8 mouse cellular contexts compared by ENCODE assay signal in the genomic region with DNA sequence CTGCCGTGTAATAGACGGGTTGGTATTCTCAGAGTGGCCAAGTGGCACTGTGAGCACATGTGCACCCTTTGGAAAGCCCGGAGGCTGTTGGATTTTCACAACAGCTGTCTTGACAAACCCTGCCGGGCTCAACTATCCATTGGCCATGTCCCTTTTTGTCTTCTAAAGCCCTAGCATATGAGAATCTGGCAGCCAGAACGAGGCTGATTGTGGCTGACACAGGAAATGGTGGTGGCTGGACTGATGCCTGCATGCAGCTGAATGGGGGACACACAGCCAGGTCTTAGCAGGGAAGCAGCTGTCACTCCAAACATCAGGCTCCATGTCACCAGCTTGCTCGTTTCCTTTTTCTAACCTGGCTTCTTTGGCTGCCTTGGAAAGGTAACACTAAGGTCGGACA. TPM values are rescaled to one million over a fixed set of nuclear protein-coding genes. Genes with fewer than 3 reads are reported as not detected.
DNase-seq lines count a peak whose midpoint lies in the region; ATAC-seq and TF ChIP-seq lines count a peak whose summit lies in the region.

No protein-coding gene starts in this region.

- TF ChIP-seq EP300 in heart, adult 2 months (IDR thresholded peaks at IDR 0.05; ENCODE audit: insufficient read depth, low read depth, low read length): 0 out of 2 replicates have a peak, but pooled peaks have one; percentile 11

- peaks cover 3% of the 10 kb centered on the region for H3K79me2 ChIP-seq in heart, adult 2 months (replicated peaks; ENCODE audit: control insufficient read depth, insufficient read depth, low read length)

- H3K4me2 ChIP-seq in kidney, embryonic 14.5 days (replicated peaks; ENCODE audit: low read depth, low read length): no peak overlapping the region
- H3K4me2 ChIP-seq in neural tube, embryonic 15.5 days: peak overlapping the region; percentile 85

- H3K4me3 ChIP-seq in kidney, embryonic 14.5 days (ENCODE audit: low read length): no peak overlapping the region
- no peak overlapping the region for H3K4me3 ChIP-seq in heart, adult 2 months
- no peak overlapping the region for H3K4me3 ChIP-seq in neural tube, embryonic 15.5 days (replicated peaks)

- TF ChIP-seq POLR2A in heart, adult 2 months (IDR thresholded peaks at IDR 0.05; ENCODE audit: insufficient read depth, low read depth, low read length): no peak

- 54% methylated on average over 7 of the region's 7 CpGs for WGBS in kidney, embryonic 14.5 days
- WGBS in heart, adult 2 months: 10% methylated on average over 7 of the region's 7 CpGs
- WGBS in neural tube, embryonic 15.5 days: 46% methylated on average over 7 of the region's 7 CpGs

- peaks cover 22% of the 10 kb centered on the region for H3K4me1 ChIP-seq in kidney, embryonic 14.5 days (ENCODE audit: control insufficient read depth, insufficient read depth, low read length)
- H3K4me1 ChIP-seq in heart, adult 2 months (ENCODE audit: control insufficient read depth, insufficient read depth, low read length): peaks cover 16% of the 10 kb centered on the region
- peaks cover 42% of the 10 kb centered on the region for H3K4me1 ChIP-seq in neural tube, embryonic 15.5 days

- no peak overlapping the region for H3K27ac ChIP-seq in kidney, embryonic 14.5 days (ENCODE audit: low read depth, low read length)
- peak overlapping the region; percentile 99 for H3K27ac ChIP-seq in heart, adult 2 months
- peak overlapping the region; percentile 98 for H3K27ac ChIP-seq in neural tube, embryonic 15.5 days (replicated peaks)

- intact Hi-C loops in heart, adult 2 months (cut with DNase I): no loop called here

- no peak overlapping the region for H3K9ac ChIP-seq in kidney, embryonic 14.5 days (ENCODE audit: low read depth, low read length)
- H3K9ac ChIP-seq in heart, adult 2 months (ENCODE audit: low read depth, low read length): no peak overlapping the region
- H3K9ac ChIP-seq in neural tube, embryonic 15.5 days (replicated peaks): no peak overlapping the region

- no peaks in the 10 kb centered on the region for H3K9me3 ChIP-seq in kidney, embryonic 14.5 days (ENCODE audit: control insufficient read depth, low read length)
- no peaks in the 10 kb centered on the region for H3K9me3 ChIP-seq in neural tube, embryonic 15.5 days (replicated peaks)

- peak; percentile 15 for DNase-seq in kidney, adult 11 months
- DNase-seq in adipocyte (ENCODE audit: low spot score): peak; percentile 47
- peak; percentile 70 to 71 for DNase-seq in heart, adult 2 months
- DNase-seq in kidney, postnatal 4 days: peak; percentile 50 to 61
- no peak for DNase-seq in right cerebral cortex, postnatal 14 days
- no peak for DNase-seq in urinary bladder, postnatal 36 days (ENCODE audit: low spot score in 2 of 2)

- no peaks in the 10 kb centered on the region for H3K27me3 ChIP-seq in kidney, embryonic 14.5 days (ENCODE audit: control insufficient read depth, insufficient read depth, low read length)
- H3K27me3 ChIP-seq in heart, adult 2 months (ENCODE audit: control insufficient read depth, insufficient read depth, low read length): no peaks in the 10 kb centered on the region
- H3K27me3 ChIP-seq in neural tube, embryonic 15.5 days (replicated peaks): no peaks in the 10 kb centered on the region

- peaks cover 3% of the 10 kb centered on the region; the same call in 1 of the 2 replicates for H3K36me3 ChIP-seq in kidney, embryonic 14.5 days (ENCODE audit: control insufficient read depth, insufficient read depth, low read length)
- peaks cover 6% of the 10 kb centered on the region for H3K36me3 ChIP-seq in heart, adult 2 months (ENCODE audit: control insufficient read depth, insufficient read depth, low read length)
- no peaks in the 10 kb centered on the region for H3K36me3 ChIP-seq in neural tube, embryonic 15.5 days

- TF ChIP-seq CTCF in heart, adult 2 months (IDR thresholded peaks at IDR 0.05): no peak

- no peak for ATAC-seq in kidney, embryonic 14.5 days (ENCODE audit: low FRiP score, low TSS enrichment)
- no peak for ATAC-seq in neural tube, embryonic 15.5 days (ENCODE audit: low FRiP score)

RNA-seq across cellular contexts. Expression of a gene that starts 0.7 kb away (rescaled TPM):
- polyA plus RNA-seq in kidney, embryonic 14.5 days (2014; fragmentation: Nextera tagmentation; extraction: Ambion mirVana): 273 and 367 TPM in 2 replicates
- total RNA-seq in heart, adult 2 months (2021): 100 to 1,000 TPM; 363 to 378 TPM
- 169 and 248 TPM in 2 replicates for polyA plus RNA-seq in heart, adult 2 months (2012; rRNA removed)
- polyA plus RNA-seq in neural tube, embryonic 15.5 days (2015; fragmentation: Nextera tagmentation; extraction: Ambion mirVana): 451 and 458 TPM in 2 replicates

RNA-seq across cellular contexts. Expression of a gene that starts 36.7 kb away (rescaled TPM):
- polyA plus RNA-seq in kidney, embryonic 14.5 days (2014; fragmentation: Nextera tagmentation; extraction: Ambion mirVana): 15.0 and 19.6 TPM in 2 replicates
- total RNA-seq in heart, adult 2 months (2021): 100 to 1,000 TPM in 1 of 2 experiments, 10 to 100 TPM in 1; 92.3 to 110 TPM
- 74.6 and 85.7 TPM in 2 replicates for polyA plus RNA-seq in heart, adult 2 months (2012; rRNA removed)
- 16.7 and 22.5 TPM in 2 replicates for polyA plus RNA-seq in neural tube, embryonic 15.5 days (2015; fragmentation: Nextera tagmentation; extraction: Ambion mirVana)

Comparison
In these comparisons a context has a peak if more than half of its experiments do, and no peak if none do; other contexts are left out.
1. DNase-seq: peak in kidney, adult 11 months (single experiment), adipocyte (single experiment), heart, adult 2 months (2 of 2) and kidney, postnatal 4 days (2 of 2); none in right cerebral cortex, postnatal 14 days (single experiment) and urinary bladder, postnatal 36 days (0 of 2).